Mouse (Mus musculus): ENCODE measurements around the gene Atf1. TPM values are rescaled to one million over a fixed set of nuclear protein-coding genes. Genes with fewer than 3 reads are reported as not detected.
"Not testable (repeated sequence)": the region's sequence is repeated elsewhere in the genome, so short reads cannot be mapped to it uniquely, and the experiment has no call there.

Gene Atf1
- polyA plus RNA-seq, 1 experiment from 2014 or later: 47.4 TPM

GRCm38 (mm10) chr15:100260351-100260750 lies 32.7 kb downstream of the Atf1 start:
- WGBS: 84% methylated on average over 7 of the region's 7 CpGs
- H3K4me1 ChIP-seq (replicated peaks; ENCODE audit: control insufficient read depth, insufficient read depth, low read length); H3K4me2 ChIP-seq (ENCODE audit: low read length); H3K9me3 ChIP-seq (ENCODE audit: control insufficient read depth, low read length); H3K9ac ChIP-seq (ENCODE audit: low read length); H3K4me3 ChIP-seq (ENCODE audit: low read depth, low read length); ATAC-seq (replicated peaks; ENCODE audit: low FRiP score, low TSS enrichment, low read depth); H3K27me3 ChIP-seq (replicated peaks; ENCODE audit: control insufficient read depth, insufficient read depth, low read length); DNase-seq (ENCODE audit: low spot score); H3K27ac ChIP-seq (ENCODE audit: low read depth): not testable (repeated sequence)
- H3K36me3 ChIP-seq (ENCODE audit: control insufficient read depth, insufficient read depth, low read length): peaks cover 49% of the 10 kb centered on the region

- no peaks in the 10 kb centered on the region for H3K9me3 ChIP-seq (ENCODE audit: control insufficient read depth, low read length)
- DNase-seq (ENCODE audit: low spot score) (no peak), ATAC-seq (replicated peaks; ENCODE audit: low FRiP score, low TSS enrichment, low read depth) (no peak)
- H3K36me3 ChIP-seq (ENCODE audit: control insufficient read depth, insufficient read depth, low read length): peaks cover 19% of the 10 kb centered on the region; the same call in 1 of the 2 replicates
- no peak overlapping the region for H3K4me2 ChIP-seq (ENCODE audit: low read length)
- no peak overlapping the region for H3K9ac ChIP-seq (ENCODE audit: low read length)
- H3K4me1 ChIP-seq (replicated peaks; ENCODE audit: control insufficient read depth, insufficient read depth, low read length): no peaks in the 10 kb centered on the region
- H3K27ac ChIP-seq (ENCODE audit: low read depth): no peak overlapping the region
- 26% methylated on average over 4 of the region's 4 CpGs for WGBS
- H3K4me3 ChIP-seq (ENCODE audit: low read depth, low read length): no peak overlapping the region
- H3K27me3 ChIP-seq (replicated peaks; ENCODE audit: control insufficient read depth, insufficient read depth, low read length): no peaks in the 10 kb centered on the region
Measured at GRCm38 (mm10) chr15:100263246-100263905, 35.8 kb downstream of the Atf1 start.

GRCm38 (mm10) chr15:100265586-100266325 lies 38.1 kb downstream of the Atf1 start:
- H3K4me1 ChIP-seq (replicated peaks; ENCODE audit: control insufficient read depth, insufficient read depth, low read length): no peaks in the 10 kb centered on the region
- no peak overlapping the region for H3K27ac ChIP-seq (ENCODE audit: low read depth)
- H3K27me3 ChIP-seq (replicated peaks; ENCODE audit: control insufficient read depth, insufficient read depth, low read length): no peaks in the 10 kb centered on the region
- H3K9me3 ChIP-seq (ENCODE audit: control insufficient read depth, low read length): no peaks in the 10 kb centered on the region
- no peak for ATAC-seq (replicated peaks; ENCODE audit: low FRiP score, low TSS enrichment, low read depth)
- H3K9ac ChIP-seq (ENCODE audit: low read length): no peak overlapping the region
- WGBS: 81% methylated on average over 4 of the region's 5 CpGs
- DNase-seq (ENCODE audit: low spot score): no peak
- no peak overlapping the region for H3K4me3 ChIP-seq (ENCODE audit: low read depth, low read length)
- no peak overlapping the region for H3K4me2 ChIP-seq (ENCODE audit: low read length)
- H3K36me3 ChIP-seq (ENCODE audit: control insufficient read depth, insufficient read depth, low read length): peaks cover 10% of the 10 kb centered on the region; the same call in 1 of the 2 replicates

GRCm38 (mm10) chr15:100268916-100269315 lies 41.3 kb downstream of the Atf1 start:
- H3K9me3 ChIP-seq (ENCODE audit: control insufficient read depth, low read length): no peaks in the 10 kb centered on the region
- no peaks in the 10 kb centered on the region for H3K4me1 ChIP-seq (replicated peaks; ENCODE audit: control insufficient read depth, insufficient read depth, low read length)
- H3K27ac ChIP-seq (ENCODE audit: low read depth): no peak overlapping the region
- no peak overlapping the region for H3K4me3 ChIP-seq (ENCODE audit: low read depth, low read length)
- H3K27me3 ChIP-seq (replicated peaks; ENCODE audit: control insufficient read depth, insufficient read depth, low read length): no peaks in the 10 kb centered on the region
- no peak overlapping the region for H3K4me2 ChIP-seq (ENCODE audit: low read length)
- no peak overlapping the region for H3K9ac ChIP-seq (ENCODE audit: low read length)
- no peaks in the 10 kb centered on the region for H3K36me3 ChIP-seq (ENCODE audit: control insufficient read depth, insufficient read depth, low read length)
- DNase-seq (ENCODE audit: low spot score): no peak
- ATAC-seq (replicated peaks; ENCODE audit: low FRiP score, low TSS enrichment, low read depth): no peak
- 77% methylated on average over 2 of the region's 2 CpGs for WGBS

GRCm38 (mm10) chr15:100269776-100270175 lies 42.2 kb downstream of the Atf1 start:
- DNase-seq (ENCODE audit: low spot score): no peak
- Histone ChIP-seq H3K27ac (ENCODE audit: low read depth) (no peak overlapping the region), H3K36me3 (ENCODE audit: control insufficient read depth, insufficient read depth, low read length) (no peaks in the 10 kb centered on the region), H3K9ac (ENCODE audit: low read length) (no peak overlapping the region), H3K27me3 (replicated peaks; ENCODE audit: control insufficient read depth, insufficient read depth, low read length) (no peaks in the 10 kb centered on the region), H3K4me3 (ENCODE audit: low read depth, low read length) (no peak overlapping the region), H3K4me1 (replicated peaks; ENCODE audit: control insufficient read depth, insufficient read depth, low read length) (no peaks in the 10 kb centered on the region), H3K4me2 (ENCODE audit: low read length) (no peak overlapping the region), H3K9me3 (ENCODE audit: control insufficient read depth, low read length) (no peaks in the 10 kb centered on the region)
- 28% methylated on average over 9 of the region's 9 CpGs for WGBS
- no peak for ATAC-seq (replicated peaks; ENCODE audit: low FRiP score, low TSS enrichment, low read depth)

- ATAC-seq (replicated peaks; ENCODE audit: low FRiP score, low TSS enrichment, low read depth); H3K4me3 ChIP-seq (ENCODE audit: low read depth, low read length): not testable (repeated sequence)
- 43% methylated on average over 7 of the region's 7 CpGs for WGBS
Measured at GRCm38 (mm10) chr15:100270609-100271008, 43.0 kb downstream of the Atf1 start.

GRCm38 (mm10) chr15:100271411-100271810 lies 43.8 kb downstream of the Atf1 start:
- no peak overlapping the region for H3K27ac ChIP-seq (ENCODE audit: low read depth)
- no peak for ATAC-seq (replicated peaks; ENCODE audit: low FRiP score, low TSS enrichment, low read depth)
- H3K4me2 ChIP-seq (ENCODE audit: low read length): no peak overlapping the region
- H3K36me3 ChIP-seq (ENCODE audit: control insufficient read depth, insufficient read depth, low read length): no peaks in the 10 kb centered on the region
- no peak for DNase-seq (ENCODE audit: low spot score)
- H3K4me3 ChIP-seq (ENCODE audit: low read depth, low read length): no peak overlapping the region
- no peaks in the 10 kb centered on the region for H3K27me3 ChIP-seq (replicated peaks; ENCODE audit: control insufficient read depth, insufficient read depth, low read length)
- WGBS: 69% methylated on average over 14 of the region's 14 CpGs
- no peaks in the 10 kb centered on the region for H3K9me3 ChIP-seq (ENCODE audit: control insufficient read depth, low read length)
- no peaks in the 10 kb centered on the region for H3K4me1 ChIP-seq (replicated peaks; ENCODE audit: control insufficient read depth, insufficient read depth, low read length)
- H3K9ac ChIP-seq (ENCODE audit: low read length): no peak overlapping the region

More at GRCm38 (mm10) chr15:100270609-100271008, 43.0 kb downstream of the Atf1 start:
- not testable (repeated sequence) for H3K9me3 ChIP-seq (ENCODE audit: control insufficient read depth, low read length); H3K9ac ChIP-seq (ENCODE audit: low read length); H3K36me3 ChIP-seq (ENCODE audit: control insufficient read depth, insufficient read depth, low read length); H3K4me1 ChIP-seq (replicated peaks; ENCODE audit: control insufficient read depth, insufficient read depth, low read length); DNase-seq (ENCODE audit: low spot score); H3K27me3 ChIP-seq (replicated peaks; ENCODE audit: control insufficient read depth, insufficient read depth, low read length); H3K4me2 ChIP-seq (ENCODE audit: low read length); H3K27ac ChIP-seq (ENCODE audit: low read depth)

- DNase-seq (ENCODE audit: low spot score): not testable (repeated sequence)
Measured at GRCm38 (mm10) chr15:100273791-100274308, 46.2 kb downstream of the Atf1 start.

More at GRCm38 (mm10) chr15:100273791-100274308, 46.2 kb downstream of the Atf1 start:
- H3K4me2 ChIP-seq (ENCODE audit: low read length); H3K27ac ChIP-seq (ENCODE audit: low read depth); H3K27me3 ChIP-seq (replicated peaks; ENCODE audit: control insufficient read depth, insufficient read depth, low read length); ATAC-seq (replicated peaks; ENCODE audit: low FRiP score, low TSS enrichment, low read depth); H3K4me1 ChIP-seq (replicated peaks; ENCODE audit: control insufficient read depth, insufficient read depth, low read length); H3K9ac ChIP-seq (ENCODE audit: low read length); H3K9me3 ChIP-seq (ENCODE audit: control insufficient read depth, low read length); H3K4me3 ChIP-seq (ENCODE audit: low read depth, low read length); H3K36me3 ChIP-seq (ENCODE audit: control insufficient read depth, insufficient read depth, low read length): not testable (repeated sequence)
- WGBS: 91% methylated on average over 4 of the region's 4 CpGs
